Mouse (Mus musculus): ENCODE data around the gene Spink2. TPM values are rescaled to one million over a fixed set of nuclear protein-coding genes. Genes with fewer than 3 reads are reported as not detected.
"Not testable (repeated sequence)": the region's sequence is repeated elsewhere in the genome, so short reads cannot be mapped to it uniquely, and the experiment has no call there.

Spink2 gene
- polyA plus RNA-seq, 1 experiment from 2014 or later, result 0.68 TPM

GRCm38 (mm10) chr5:77185351-77185750 lies 25.9 kb downstream of the Spink2 start:
- no peak overlapping the region for H3K4me2 ChIP-seq
- H3K36me3 ChIP-seq (ENCODE audit: control insufficient read depth, insufficient read depth, low read length), result no peaks in the 10 kb centered on the region
- ATAC-seq (ENCODE audit: low FRiP score) (no peak), DNase-seq (ENCODE audit: low spot score, missing footprints) (no peak)
- no peak overlapping the region for H3K27ac ChIP-seq (ENCODE audit: low read depth, low read length)
- no peaks in the 10 kb centered on the region for H3K9me3 ChIP-seq (ENCODE audit: control insufficient read depth, low read length)
- H3K4me3 ChIP-seq (ENCODE audit: low read depth, low read length), result no peak overlapping the region
- no peaks in the 10 kb centered on the region for H3K4me1 ChIP-seq (ENCODE audit: control insufficient read depth, insufficient read depth, low read length)
- no peaks in the 10 kb centered on the region for H3K27me3 ChIP-seq (ENCODE audit: control insufficient read depth, insufficient read depth, low read length)
- WGBS, result 87% methylated on average over 3 of the region's 3 CpGs
- no peak overlapping the region for H3K9ac ChIP-seq (ENCODE audit: low read length)

GRCm38 (mm10) chr5:77183876-77184275 lies 27.4 kb downstream of the Spink2 start:
- not testable (repeated sequence) for H3K27ac ChIP-seq (ENCODE audit: low read depth, low read length); DNase-seq (ENCODE audit: low spot score, missing footprints); H3K9ac ChIP-seq (ENCODE audit: low read length); ATAC-seq (ENCODE audit: low FRiP score); H3K4me2 ChIP-seq; H3K27me3 ChIP-seq (ENCODE audit: control insufficient read depth, insufficient read depth, low read length); H3K36me3 ChIP-seq (ENCODE audit: control insufficient read depth, insufficient read depth, low read length); H3K4me1 ChIP-seq (ENCODE audit: control insufficient read depth, insufficient read depth, low read length); H3K4me3 ChIP-seq (ENCODE audit: low read depth, low read length); H3K9me3 ChIP-seq (ENCODE audit: control insufficient read depth, low read length)
- 70% methylated on average over 5 of the region's 5 CpGs for WGBS

GRCm38 (mm10) chr5:77183338-77183737 lies 27.9 kb downstream of the Spink2 start:
- no peak overlapping the region for H3K9ac ChIP-seq (ENCODE audit: low read length)
- H3K9me3 ChIP-seq (ENCODE audit: control insufficient read depth, low read length), result no peaks in the 10 kb centered on the region
- DNase-seq (ENCODE audit: low spot score, missing footprints) (no peak), ATAC-seq (ENCODE audit: low FRiP score) (no peak)
- no peak overlapping the region for H3K4me3 ChIP-seq (ENCODE audit: low read depth, low read length)
- WGBS, result 68% methylated on average over 1 of the region's 1 CpGs
- no peak overlapping the region for H3K27ac ChIP-seq (ENCODE audit: low read depth, low read length)
- no peaks in the 10 kb centered on the region for H3K36me3 ChIP-seq (ENCODE audit: control insufficient read depth, insufficient read depth, low read length)
- no peaks in the 10 kb centered on the region for H3K4me1 ChIP-seq (ENCODE audit: control insufficient read depth, insufficient read depth, low read length)
- no peaks in the 10 kb centered on the region for H3K27me3 ChIP-seq (ENCODE audit: control insufficient read depth, insufficient read depth, low read length)
- no peak overlapping the region for H3K4me2 ChIP-seq

GRCm38 (mm10) chr5:77181508-77181907 lies 29.8 kb downstream of the Spink2 start:
- ATAC-seq (ENCODE audit: low FRiP score) (no peak), DNase-seq (ENCODE audit: low spot score, missing footprints) (no peak)
- no peaks in the 10 kb centered on the region for H3K9me3 ChIP-seq (ENCODE audit: control insufficient read depth, low read length)
- H3K4me1 ChIP-seq (ENCODE audit: control insufficient read depth, insufficient read depth, low read length), result no peaks in the 10 kb centered on the region
- H3K9ac ChIP-seq (ENCODE audit: low read length), result no peak overlapping the region
- H3K27me3 ChIP-seq (ENCODE audit: control insufficient read depth, insufficient read depth, low read length), result no peaks in the 10 kb centered on the region
- H3K4me3 ChIP-seq (ENCODE audit: low read depth, low read length), result no peak overlapping the region
- H3K27ac ChIP-seq (ENCODE audit: low read depth, low read length), result no peak overlapping the region
- WGBS, result 88% methylated on average over 7 of the region's 7 CpGs
- H3K4me2 ChIP-seq, result no peak overlapping the region
- H3K36me3 ChIP-seq (ENCODE audit: control insufficient read depth, insufficient read depth, low read length), result no peaks in the 10 kb centered on the region

GRCm38 (mm10) chr5:77178976-77179375 lies 32.3 kb downstream of the Spink2 start:
- no peak overlapping the region for H3K4me2 ChIP-seq
- ATAC-seq (ENCODE audit: low FRiP score) (no peak), DNase-seq (ENCODE audit: low spot score, missing footprints) (no peak)
- no peak overlapping the region for H3K9ac ChIP-seq (ENCODE audit: low read length)
- H3K27ac ChIP-seq (ENCODE audit: low read depth, low read length), result no peak overlapping the region
- no peak overlapping the region for H3K4me3 ChIP-seq (ENCODE audit: low read depth, low read length)
- H3K4me1 ChIP-seq (ENCODE audit: control insufficient read depth, insufficient read depth, low read length), result no peaks in the 10 kb centered on the region
- no peaks in the 10 kb centered on the region for H3K9me3 ChIP-seq (ENCODE audit: control insufficient read depth, low read length)
- no peaks in the 10 kb centered on the region for H3K27me3 ChIP-seq (ENCODE audit: control insufficient read depth, insufficient read depth, low read length)
- H3K36me3 ChIP-seq (ENCODE audit: control insufficient read depth, insufficient read depth, low read length), result no peaks in the 10 kb centered on the region
- 100% methylated on average over 1 of the region's 1 CpGs for WGBS

- WGBS, result 81% methylated on average over 9 of the region's 9 CpGs
- no peaks in the 10 kb centered on the region for H3K36me3 ChIP-seq (ENCODE audit: control insufficient read depth, insufficient read depth, low read length)
These were observed 33.3 kb downstream of the Spink2 start for GRCm38 (mm10) chr5:77178008-77178407.

GRCm38 (mm10) chr5:77174779-77175178 lies 36.5 kb downstream of the Spink2 start:
- ATAC-seq (ENCODE audit: low FRiP score) (no peak), DNase-seq (ENCODE audit: low spot score, missing footprints) (no peak)
- Histone ChIP-seq H3K4me2 (no peak overlapping the region), H3K36me3 (ENCODE audit: control insufficient read depth, insufficient read depth, low read length) (no peaks in the 10 kb centered on the region), H3K9me3 (ENCODE audit: control insufficient read depth, low read length) (no peaks in the 10 kb centered on the region), H3K4me1 (ENCODE audit: control insufficient read depth, insufficient read depth, low read length) (no peaks in the 10 kb centered on the region), H3K27ac (ENCODE audit: low read depth, low read length) (no peak overlapping the region), H3K4me3 (ENCODE audit: low read depth, low read length) (no peak overlapping the region), H3K27me3 (ENCODE audit: control insufficient read depth, insufficient read depth, low read length) (no peaks in the 10 kb centered on the region), H3K9ac (ENCODE audit: low read length) (no peak overlapping the region)
- 88% methylated on average over 4 of the region's 4 CpGs for WGBS

More at GRCm38 (mm10) chr5:77178008-77178407, 33.3 kb downstream of the Spink2 start:
- ATAC-seq (ENCODE audit: low FRiP score) (no peak), DNase-seq (ENCODE audit: low spot score, missing footprints) (no peak)
- H3K27me3 ChIP-seq (ENCODE audit: control insufficient read depth, insufficient read depth, low read length), result no peaks in the 10 kb centered on the region
- no peaks in the 10 kb centered on the region for H3K4me1 ChIP-seq (ENCODE audit: control insufficient read depth, insufficient read depth, low read length)
- no peak overlapping the region for H3K4me2 ChIP-seq
- H3K9me3 ChIP-seq (ENCODE audit: control insufficient read depth, low read length), result no peaks in the 10 kb centered on the region
- no peak overlapping the region for H3K9ac ChIP-seq (ENCODE audit: low read length)
- H3K27ac ChIP-seq (ENCODE audit: low read depth, low read length), result no peak overlapping the region
- no peak overlapping the region for H3K4me3 ChIP-seq (ENCODE audit: low read depth, low read length)

GRCm38 (mm10) chr5:77170593-77170992 lies 40.7 kb downstream of the Spink2 start:
- Histone ChIP-seq H3K4me1 (ENCODE audit: control insufficient read depth, insufficient read depth, low read length) (no peaks in the 10 kb centered on the region), H3K4me3 (ENCODE audit: low read depth, low read length) (no peak overlapping the region), H3K27ac (ENCODE audit: low read depth, low read length) (no peak overlapping the region), H3K36me3 (ENCODE audit: control insufficient read depth, insufficient read depth, low read length) (no peaks in the 10 kb centered on the region), H3K4me2 (no peak overlapping the region), H3K9me3 (ENCODE audit: control insufficient read depth, low read length) (no peaks in the 10 kb centered on the region), H3K9ac (ENCODE audit: low read length) (no peak overlapping the region), H3K27me3 (ENCODE audit: control insufficient read depth, insufficient read depth, low read length) (no peaks in the 10 kb centered on the region)
- ATAC-seq (ENCODE audit: low FRiP score), result no peak
- WGBS, result 65% methylated on average over 5 of the region's 5 CpGs
- DNase-seq (ENCODE audit: low spot score, missing footprints), result no peak

GRCm38 (mm10) chr5:77167306-77167945 lies 43.8 kb downstream of the Spink2 start:
- Histone ChIP-seq H3K9me3 (ENCODE audit: control insufficient read depth, low read length) (no peaks in the 10 kb centered on the region), H3K9ac (ENCODE audit: low read length) (no peak overlapping the region), H3K27ac (ENCODE audit: low read depth, low read length) (no peak overlapping the region), H3K4me3 (ENCODE audit: low read depth, low read length) (no peak overlapping the region), H3K36me3 (ENCODE audit: control insufficient read depth, insufficient read depth, low read length) (no peaks in the 10 kb centered on the region), H3K4me2 (no peak overlapping the region), H3K4me1 (ENCODE audit: control insufficient read depth, insufficient read depth, low read length) (no peaks in the 10 kb centered on the region), H3K27me3 (ENCODE audit: control insufficient read depth, insufficient read depth, low read length) (no peaks in the 10 kb centered on the region)
- ATAC-seq (ENCODE audit: low FRiP score) (no peak), DNase-seq (ENCODE audit: low spot score, missing footprints) (no peak)
- WGBS, result 90% methylated on average over 22 of the region's 22 CpGs
